Comparison of ENCODE assay signal across 24 mouse cellular contexts in genomic region chr6:47061341-47061740, GRCm38 (mm10).
DNase-seq lines count a peak whose midpoint lies in the region; ATAC-seq and TF ChIP-seq lines count a peak whose summit lies in the region.
"Had no signal": no experiment of that assay in that cellular context is flagged by ENCODE, and none has a peak within 500 bp of the region (broad histone marks: within the 10 kb centered on the region; RNA-seq: fewer than 3 reads in every experiment).

No protein-coding gene starts in this region.

- H3K9me3 ChIP-seq in forebrain, embryonic 13.5 days (replicated peaks): no peaks in the 10 kb centered on the region
- no peaks in the 10 kb centered on the region for H3K9me3 ChIP-seq in forebrain, embryonic 12.5 days
- H3K9me3 ChIP-seq in forebrain, embryonic 16.5 days (ENCODE audit: control insufficient read depth, low read length): no peaks in the 10 kb centered on the region
- H3K9me3 ChIP-seq in forebrain, embryonic 15.5 days: no peaks in the 10 kb centered on the region
- H3K9me3 ChIP-seq: embryonic facial prominence, embryonic 13.5 days; embryonic facial prominence, embryonic 15.5 days; G1E had no signal

- H3K36me3 ChIP-seq in forebrain, embryonic 13.5 days (ENCODE audit: poor library complexity, severe bottlenecking): no peaks in the 10 kb centered on the region
- H3K36me3 ChIP-seq in forebrain, embryonic 12.5 days (replicated peaks): no peaks in the 10 kb centered on the region
- no peaks in the 10 kb centered on the region for H3K36me3 ChIP-seq in forebrain, embryonic 16.5 days (ENCODE audit: control insufficient read depth, insufficient read depth)
- no peaks in the 10 kb centered on the region for H3K36me3 ChIP-seq in forebrain, embryonic 15.5 days
- H3K36me3 ChIP-seq: embryonic facial prominence, embryonic 13.5 days; embryonic facial prominence, embryonic 15.5 days; G1E had no signal

- TF ChIP-seq CTCF in brain, embryonic 14.5 days (IDR thresholded peaks at IDR 0.05; ENCODE audit: borderline replicate concordance, extremely low read depth, insufficient read depth, insufficient read length): no peak

- H3K4me1 ChIP-seq in forebrain, embryonic 13.5 days: 0 out of 2 replicates have a peak, but pooled peaks cover 5% of the 10 kb centered on the region
- H3K4me1 ChIP-seq in forebrain, embryonic 12.5 days: no peaks in the 10 kb centered on the region
- no peaks in the 10 kb centered on the region for H3K4me1 ChIP-seq in forebrain, embryonic 16.5 days (replicated peaks; ENCODE audit: control insufficient read depth, insufficient read depth, low read length)
- no peaks in the 10 kb centered on the region for H3K4me1 ChIP-seq in forebrain, embryonic 15.5 days
- H3K4me1 ChIP-seq: embryonic facial prominence, embryonic 13.5 days; embryonic facial prominence, embryonic 15.5 days had no signal

- no peak overlapping the region for H3K27ac ChIP-seq in forebrain, embryonic 13.5 days
- H3K27ac ChIP-seq in forebrain, embryonic 12.5 days: no peak overlapping the region
- H3K27ac ChIP-seq in forebrain, embryonic 16.5 days (ENCODE audit: low read length): no peak overlapping the region
- H3K27ac ChIP-seq in forebrain, embryonic 15.5 days (replicated peaks): no peak overlapping the region
- H3K27ac ChIP-seq: embryonic facial prominence, embryonic 13.5 days; embryonic facial prominence, embryonic 15.5 days had no signal

- H3K27me3 ChIP-seq in forebrain, embryonic 13.5 days: no peaks in the 10 kb centered on the region
- no peaks in the 10 kb centered on the region for H3K27me3 ChIP-seq in forebrain, embryonic 12.5 days
- no peaks in the 10 kb centered on the region for H3K27me3 ChIP-seq in forebrain, embryonic 16.5 days (replicated peaks; ENCODE audit: control insufficient read depth, insufficient read depth, low read length)
- no peaks in the 10 kb centered on the region for H3K27me3 ChIP-seq in forebrain, embryonic 15.5 days
- H3K27me3 ChIP-seq: CH12.LX; embryonic facial prominence, embryonic 13.5 days; embryonic facial prominence, embryonic 15.5 days had no signal

- H3K4me3 ChIP-seq in forebrain, embryonic 13.5 days: no peak overlapping the region
- H3K4me3 ChIP-seq in forebrain, embryonic 12.5 days (replicated peaks): no peak overlapping the region
- H3K4me3 ChIP-seq in forebrain, embryonic 16.5 days (replicated peaks; ENCODE audit: low read length): no peak overlapping the region
- no peak overlapping the region for H3K4me3 ChIP-seq in forebrain, embryonic 15.5 days
- H3K4me3 ChIP-seq: embryonic facial prominence, embryonic 13.5 days; embryonic facial prominence, embryonic 15.5 days; erythroblast, embryonic 14.5 days had no signal

- no peak overlapping the region for H3K9ac ChIP-seq in forebrain, embryonic 13.5 days
- H3K9ac ChIP-seq in forebrain, embryonic 12.5 days: no peak overlapping the region
- H3K9ac ChIP-seq in forebrain, embryonic 16.5 days (replicated peaks; ENCODE audit: low read depth, low read length): no peak overlapping the region
- no peak overlapping the region for H3K9ac ChIP-seq in forebrain, embryonic 15.5 days (replicated peaks)
- H3K9ac ChIP-seq: embryonic facial prominence, embryonic 13.5 days; embryonic facial prominence, embryonic 15.5 days had no signal

- 42% methylated on average over 3 of the region's 3 CpGs for WGBS in forebrain, embryonic 13.5 days
- 68% methylated on average over 3 of the region's 3 CpGs for WGBS in forebrain, embryonic 12.5 days
- 17% methylated on average over 3 of the region's 3 CpGs for WGBS in forebrain, embryonic 16.5 days
- WGBS in forebrain, embryonic 15.5 days: 38% methylated on average over 3 of the region's 3 CpGs

- TF ChIP-seq POLR2A in brain, embryonic 14.5 days (IDR thresholded peaks at IDR 0.05; ENCODE audit: borderline replicate concordance, extremely low read depth, insufficient read depth, insufficient read length, poor library complexity, severe bottlenecking): no peak

- ATAC-seq in forebrain, embryonic 13.5 days: peak; percentile 24; the same call in 1 of the 2 replicates
- ATAC-seq in forebrain, embryonic 12.5 days (ENCODE audit: low FRiP score): no peak
- 0 out of 2 replicates have a peak, but pooled peaks have one; percentile 8 for ATAC-seq in forebrain, embryonic 16.5 days
- no peak for ATAC-seq in forebrain, embryonic 15.5 days (replicated peaks)
- ATAC-seq: activated CD4-positive, CD25-positive, alpha-beta regulatory T cell, adult 4 months; CD4-positive, CD25-positive, alpha-beta regulatory T cell, adult 4 months; Patski had no signal

- no peak overlapping the region for H3K4me2 ChIP-seq in forebrain, embryonic 13.5 days
- H3K4me2 ChIP-seq in forebrain, embryonic 12.5 days: no peak overlapping the region
- no peak overlapping the region for H3K4me2 ChIP-seq in forebrain, embryonic 16.5 days (ENCODE audit: low read length)
- H3K4me2 ChIP-seq in forebrain, embryonic 15.5 days (replicated peaks): no peak overlapping the region
- H3K4me2 ChIP-seq: embryonic facial prominence, embryonic 13.5 days; embryonic facial prominence, embryonic 15.5 days had no signal

- DNase-seq in brain, embryonic 14.5 days (ENCODE audit: low read depth): peak; percentile 63
- DNase-seq: adrenal gland, adult 8-10 months; adrenal gland, postnatal 14 days; adrenal gland, postnatal 36 days; B cell, adult 2 months; cerebellum, adult 11 months; cerebellum, adult 18-20 months; cerebellum, adult 8-10 months; cerebellum, adult 9-11 months; cerebellum, postnatal 14 days; cerebellum, postnatal 36 days; embryo, embryonic 11 days had no signal

Comparison
In these comparisons a context has a peak if more than half of its experiments do, and no peak if none do; other contexts are left out.
1. ATAC-seq: peak in forebrain, embryonic 13.5 days (single experiment) and forebrain, embryonic 16.5 days (single experiment); none in forebrain, embryonic 12.5 days (single experiment) and forebrain, embryonic 15.5 days (single experiment).